ENCODE assay signal across 9 mouse cellular contexts in the genomic region with DNA sequence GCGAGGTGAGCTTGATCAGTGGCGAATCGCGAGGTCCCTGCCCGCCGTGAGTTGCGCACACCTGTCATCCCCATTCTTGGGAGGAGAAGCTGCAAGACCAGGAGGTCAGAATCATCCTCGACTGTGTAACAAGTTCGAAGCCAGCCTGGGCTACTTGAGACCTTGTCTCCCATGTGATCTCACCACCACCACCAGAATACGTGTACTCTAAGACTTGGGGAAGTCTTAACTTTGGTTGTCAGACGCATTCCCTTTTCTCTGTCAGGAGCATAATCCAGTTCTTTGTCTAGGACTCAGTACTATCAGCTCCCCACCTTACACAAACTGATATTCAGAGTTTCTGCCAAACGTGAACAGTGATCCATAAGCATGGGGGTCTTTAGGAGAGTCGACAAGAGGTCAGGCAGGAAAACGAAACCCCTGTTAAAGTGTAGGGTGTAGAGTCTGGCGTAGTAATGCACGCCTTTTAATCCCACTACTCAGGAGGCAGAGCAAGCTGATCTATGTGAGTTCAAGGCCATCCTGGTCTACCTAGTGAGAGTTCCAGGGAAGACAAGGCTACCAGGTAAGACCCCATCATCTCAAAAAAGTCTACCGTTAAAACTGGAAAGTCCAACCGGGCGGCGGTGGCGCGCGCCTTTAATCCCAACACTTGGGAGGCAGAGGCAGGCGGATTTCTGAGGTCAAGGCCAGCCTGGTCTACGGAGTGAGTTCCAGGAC. TPM values are rescaled to one million over a fixed set of nuclear protein-coding genes. Genes with fewer than 3 reads are reported as not detected.
A peak's percentile ranks its signal among the peaks of the same experiment; 100 is the strongest.
DNase-seq lines count a peak whose midpoint lies in the region; ATAC-seq and TF ChIP-seq lines count a peak whose summit lies in the region.
"Had no signal": no experiment of that assay in that cellular context is flagged by ENCODE, and none has a peak within 500 bp of the region (broad histone marks: within the 10 kb centered on the region; RNA-seq: fewer than 3 reads in every experiment).

No protein-coding gene starts in this region.

- H3K4me1 ChIP-seq in heart, embryonic 12.5 days (replicated peaks) = peaks cover 41% of the 10 kb centered on the region
- H3K4me1 ChIP-seq in ES-E14 (ENCODE audit: control insufficient read depth in 2 of 2, insufficient read depth in 2 of 2, low read length in 2 of 2, poor library complexity in 1 of 2) = peaks cover 4 to 8% of the 10 kb centered on the region in 2 experiments; a peak in 3 of 4 replicates
- H3K4me1 ChIP-seq in forebrain, postnatal 0 days (ENCODE audit: insufficient read depth) = peaks cover 16% of the 10 kb centered on the region
- peaks cover 34% of the 10 kb centered on the region for H3K4me1 ChIP-seq in liver, embryonic 16.5 days (ENCODE audit: control insufficient read depth, low read depth, low read length)

- H3K9ac ChIP-seq in heart, embryonic 12.5 days = peak overlapping the region; percentile 96
- peak overlapping the region; percentile 74 for H3K9ac ChIP-seq in ES-E14 (ENCODE audit: insufficient read depth, low read depth, low read length, poor library complexity, severe bottlenecking)
- H3K9ac ChIP-seq in forebrain, postnatal 0 days = peak overlapping the region; percentile 87
- H3K9ac ChIP-seq in liver, embryonic 16.5 days (ENCODE audit: low read depth, low read length) = peak overlapping the region; percentile 99

- peak overlapping the region; percentile 86 for H3K4me3 ChIP-seq in heart, embryonic 12.5 days
- peak overlapping the region; percentile 87 to 95 for H3K4me3 ChIP-seq in ES-E14 (ENCODE audit: insufficient read depth in 1 of 2, low read depth in 1 of 2, low read length in 2 of 2, poor library complexity in 1 of 2, severe bottlenecking in 1 of 2)
- peak overlapping the region; percentile 88 for H3K4me3 ChIP-seq in forebrain, postnatal 0 days (ENCODE audit: low read depth, low read length)
- H3K4me3 ChIP-seq in liver, embryonic 16.5 days (ENCODE audit: low read depth, low read length) = peak overlapping the region; percentile 98

- TF ChIP-seq CTCF in forebrain, postnatal 0 days (IDR thresholded peaks at IDR 0.05; ENCODE audit: low read depth) = no peak

- no peak overlapping the region for H3K27ac ChIP-seq in heart, embryonic 12.5 days (ENCODE audit: poor library complexity, severe bottlenecking)
- peak overlapping the region; percentile 11; the same call in 1 of the 2 replicates for H3K27ac ChIP-seq in ES-E14 (ENCODE audit: insufficient read depth, low read depth, low read length, poor library complexity, severe bottlenecking)
- H3K27ac ChIP-seq in forebrain, postnatal 0 days (ENCODE audit: low read depth, low read length) = peak overlapping the region; percentile 92
- H3K27ac ChIP-seq in liver, embryonic 16.5 days (ENCODE audit: low read length) = peak overlapping the region; percentile 99

- in situ Hi-C loops in ES-E14 (cut with MboI; ENCODE audit: low sequenced_read_pairs in 2 of 2, unreplicated experiment in 2 of 2) = no loop called here

- no peaks in the 10 kb centered on the region for H3K9me3 ChIP-seq in heart, embryonic 12.5 days (replicated peaks)
- no peaks in the 10 kb centered on the region for H3K9me3 ChIP-seq in ES-E14 (ENCODE audit: control insufficient read depth, insufficient read depth, low read depth, low read length)
- no peaks in the 10 kb centered on the region for H3K9me3 ChIP-seq in forebrain, postnatal 0 days (ENCODE audit: low read length)
- no peaks in the 10 kb centered on the region for H3K9me3 ChIP-seq in liver, embryonic 16.5 days (replicated peaks; ENCODE audit: control insufficient read depth, low read length)

- H3K27me3 ChIP-seq in heart, embryonic 12.5 days (replicated peaks) = no peaks in the 10 kb centered on the region
- no peaks in the 10 kb centered on the region for H3K27me3 ChIP-seq in forebrain, postnatal 0 days (ENCODE audit: insufficient read depth, low read length)
- no peaks in the 10 kb centered on the region for H3K27me3 ChIP-seq in liver, embryonic 16.5 days (ENCODE audit: control insufficient read depth, insufficient read depth, low read depth, low read length)

- 40% methylated on average over 25 of the region's 25 CpGs for WGBS in heart, embryonic 12.5 days
- WGBS in forebrain, postnatal 0 days = 42% methylated on average over 25 of the region's 25 CpGs
- WGBS in liver, embryonic 16.5 days (ENCODE audit: insufficient replicate concordance) = 38% methylated on average over 25 of the region's 25 CpGs

- ATAC-seq in heart, embryonic 12.5 days (ENCODE audit: insufficient number of reproducible peaks, low FRiP score) = no peak
- no peak for ATAC-seq in forebrain, postnatal 0 days
- no peak for ATAC-seq in liver, embryonic 16.5 days (ENCODE audit: low read depth)
- ATAC-seq in megakaryocyte-erythroid progenitor cell, adult 5-6 weeks (replicated peaks; ENCODE audit: low FRiP score, low TSS enrichment, poor library complexity, severe bottlenecking) = no peak
- ATAC-seq in erythroid progenitor cell, adult 5-6 weeks (replicated peaks; ENCODE audit: low FRiP score, poor library complexity, severe bottlenecking) = no peak

- DNase-seq in heart, postnatal 4 days = no peak
- no peak for DNase-seq in ES-E14 (ENCODE audit: low read depth, low spot score)
- DNase-seq in forebrain, postnatal 0 days = no peak
- DNase-seq in right cerebral cortex, postnatal 25 days = no peak

- peak overlapping the region; percentile 84 for H3K4me2 ChIP-seq in heart, embryonic 12.5 days
- H3K4me2 ChIP-seq in forebrain, postnatal 0 days (ENCODE audit: low read depth) = peak overlapping the region; percentile 94
- peak overlapping the region; percentile 64 for H3K4me2 ChIP-seq in liver, embryonic 16.5 days (ENCODE audit: low read depth, low read length)

- peaks cover 27% of the 10 kb centered on the region for H3K36me3 ChIP-seq in heart, embryonic 12.5 days
- peaks cover 21% of the 10 kb centered on the region for H3K36me3 ChIP-seq in ES-E14 (ENCODE audit: control insufficient read depth, insufficient read depth, low read length, poor library complexity, severe bottlenecking)
- peaks cover 23% of the 10 kb centered on the region for H3K36me3 ChIP-seq in forebrain, postnatal 0 days (ENCODE audit: insufficient read depth)
- peaks cover 7% of the 10 kb centered on the region; the same call in 1 of the 2 replicates for H3K36me3 ChIP-seq in liver, embryonic 16.5 days (ENCODE audit: control insufficient read depth, insufficient read depth)

RNA-seq across cellular contexts. Expression of gene D11Wsu47e, which starts 0.7 kb away (rescaled TPM):
- 19.0 and 20.7 TPM in 2 replicates for polyA plus RNA-seq in heart, embryonic 12.5 days (2016; fragmentation: Nextera tagmentation; extraction: Ambion mirVana)
- total RNA-seq in heart, postnatal 4 days (2021) = 1 to 10 TPM; 9.1 to 9.9 TPM
- total RNA-seq in ES-E14 (2012; rRNA removed) = 33.1 and 38.5 TPM in 2 replicates
- total RNA-seq in forebrain, postnatal 0 days (2014; rRNA removed) = 34.2 and 36.7 TPM in 2 replicates
- polyA plus RNA-seq in forebrain, postnatal 0 days (2015; fragmentation: Nextera tagmentation; extraction: Ambion mirVana) = 23.4 and 25.7 TPM in 2 replicates
- 7.6 and 7.8 TPM in 2 replicates for polyA plus RNA-seq in liver, embryonic 16.5 days (2015; fragmentation: Nextera tagmentation; extraction: Ambion mirVana)
- 21.7 and 23.6 TPM in 2 replicates for total RNA-seq in megakaryocyte-erythroid progenitor cell, adult 5-6 weeks (2014; fragmentation: Nextera tagmentation)
- 11.8 and 19.7 TPM in 2 replicates for total RNA-seq in megakaryocyte-erythroid progenitor cell, adult 5-6 weeks (2017)
- total RNA-seq in erythroid progenitor cell, adult 5-6 weeks (2015; ENCODE audit: low replicate concordance) = 10.1 TPM in 1 of 2 replicates, not detected in the other
- total RNA-seq in erythroid progenitor cell, adult 5-6 weeks (2017; ENCODE audit: low replicate concordance) = 3.8 and 9.0 TPM in 2 replicates

RNA-seq across cellular contexts. Expression of gene Fam104a, which starts 0.9 kb away (rescaled TPM):
- polyA plus RNA-seq in heart, embryonic 12.5 days (2016; fragmentation: Nextera tagmentation; extraction: Ambion mirVana) = 53.0 and 53.3 TPM in 2 replicates
- 10 to 100 TPM; 25.2 to 27.3 TPM for total RNA-seq in heart, postnatal 4 days (2021)
- total RNA-seq in ES-E14 (2012; rRNA removed) = 13.8 and 18.0 TPM in 2 replicates
- total RNA-seq in forebrain, postnatal 0 days (2014; rRNA removed) = 37.6 and 38.7 TPM in 2 replicates
- 54.7 and 58.9 TPM in 2 replicates for polyA plus RNA-seq in forebrain, postnatal 0 days (2015; fragmentation: Nextera tagmentation; extraction: Ambion mirVana)
- 38.9 and 39.2 TPM in 2 replicates for polyA plus RNA-seq in liver, embryonic 16.5 days (2015; fragmentation: Nextera tagmentation; extraction: Ambion mirVana)
- 17.8 and 20.8 TPM in 2 replicates for total RNA-seq in megakaryocyte-erythroid progenitor cell, adult 5-6 weeks (2014; fragmentation: Nextera tagmentation)
- total RNA-seq in megakaryocyte-erythroid progenitor cell, adult 5-6 weeks (2017) = 25.1 and 30.8 TPM in 2 replicates
- total RNA-seq in erythroid progenitor cell, adult 5-6 weeks (2015; ENCODE audit: low replicate concordance) = 24.1 and 24.3 TPM in 2 replicates
- total RNA-seq in erythroid progenitor cell, adult 5-6 weeks (2017; ENCODE audit: low replicate concordance) = 21.4 and 35.7 TPM in 2 replicates

RNA-seq across cellular contexts. Expression of gene Cpsf4l, which starts 24.9 kb away (rescaled TPM):
- not detected in 2 replicates for polyA plus RNA-seq in heart, embryonic 12.5 days (2016; fragmentation: Nextera tagmentation; extraction: Ambion mirVana)
- not detected for total RNA-seq in heart, postnatal 4 days (2021)
- 19.6 and 35.0 TPM in 2 replicates for total RNA-seq in ES-E14 (2012; rRNA removed)
- not detected in 2 replicates for total RNA-seq in forebrain, postnatal 0 days (2014; rRNA removed)
- 0.10 and 0.30 TPM in 2 replicates for polyA plus RNA-seq in forebrain, postnatal 0 days (2015; fragmentation: Nextera tagmentation; extraction: Ambion mirVana)
- 0.18 TPM in 1 of 2 replicates, not detected in the other for polyA plus RNA-seq in liver, embryonic 16.5 days (2015; fragmentation: Nextera tagmentation; extraction: Ambion mirVana)
- not detected in 2 replicates for total RNA-seq in megakaryocyte-erythroid progenitor cell, adult 5-6 weeks (2014; fragmentation: Nextera tagmentation)
- total RNA-seq in megakaryocyte-erythroid progenitor cell, adult 5-6 weeks (2017) = not detected in 2 replicates
- not detected in 2 replicates for total RNA-seq in erythroid progenitor cell, adult 5-6 weeks (2015; ENCODE audit: low replicate concordance)
- not detected in 2 replicates for total RNA-seq in erythroid progenitor cell, adult 5-6 weeks (2017; ENCODE audit: low replicate concordance)
- total RNA-seq: gastrocnemius, adult 8-10 months had no signal

RNA-seq across cellular contexts. Expression of gene Slc39a11, which starts 35.0 kb away (rescaled TPM):
- polyA plus RNA-seq in heart, embryonic 12.5 days (2016; fragmentation: Nextera tagmentation; extraction: Ambion mirVana) = 19.0 and 22.4 TPM in 2 replicates
- total RNA-seq in heart, postnatal 4 days (2021) = 1 to 10 TPM; 8.2 to 9.5 TPM
- total RNA-seq in ES-E14 (2012; rRNA removed) = 17.0 and 18.0 TPM in 2 replicates
- total RNA-seq in forebrain, postnatal 0 days (2014; rRNA removed) = 36.9 and 48.2 TPM in 2 replicates
- polyA plus RNA-seq in forebrain, postnatal 0 days (2015; fragmentation: Nextera tagmentation; extraction: Ambion mirVana) = 33.1 and 39.1 TPM in 2 replicates
- polyA plus RNA-seq in liver, embryonic 16.5 days (2015; fragmentation: Nextera tagmentation; extraction: Ambion mirVana) = 13.4 and 14.1 TPM in 2 replicates
- 12.4 and 19.1 TPM in 2 replicates for total RNA-seq in megakaryocyte-erythroid progenitor cell, adult 5-6 weeks (2014; fragmentation: Nextera tagmentation)
- 14.9 and 17.7 TPM in 2 replicates for total RNA-seq in megakaryocyte-erythroid progenitor cell, adult 5-6 weeks (2017)
- 3.6 and 5.4 TPM in 2 replicates for total RNA-seq in erythroid progenitor cell, adult 5-6 weeks (2015; ENCODE audit: low replicate concordance)
- total RNA-seq in erythroid progenitor cell, adult 5-6 weeks (2017; ENCODE audit: low replicate concordance) = 3.5 and 4.7 TPM in 2 replicates

RNA-seq across cellular contexts. Expression of gene Cog1, which starts 35.9 kb away (rescaled TPM):
- polyA plus RNA-seq in heart, embryonic 12.5 days (2016; fragmentation: Nextera tagmentation; extraction: Ambion mirVana) = 20.9 and 21.7 TPM in 2 replicates
- total RNA-seq in heart, postnatal 4 days (2021) = 10 to 100 TPM; 17.5 to 19.5 TPM
- total RNA-seq in ES-E14 (2012; rRNA removed) = 19.1 TPM in 2 replicates
- 37.2 and 48.8 TPM in 2 replicates for total RNA-seq in forebrain, postnatal 0 days (2014; rRNA removed)
- polyA plus RNA-seq in forebrain, postnatal 0 days (2015; fragmentation: Nextera tagmentation; extraction: Ambion mirVana) = 25.3 and 28.6 TPM in 2 replicates
- 10.7 and 11.0 TPM in 2 replicates for polyA plus RNA-seq in liver, embryonic 16.5 days (2015; fragmentation: Nextera tagmentation; extraction: Ambion mirVana)
- 37.2 and 51.6 TPM in 2 replicates for total RNA-seq in megakaryocyte-erythroid progenitor cell, adult 5-6 weeks (2014; fragmentation: Nextera tagmentation)
- total RNA-seq in megakaryocyte-erythroid progenitor cell, adult 5-6 weeks (2017) = 23.9 and 26.2 TPM in 2 replicates
- 29.8 and 33.2 TPM in 2 replicates for total RNA-seq in erythroid progenitor cell, adult 5-6 weeks (2015; ENCODE audit: low replicate concordance)
- 30.3 and 38.8 TPM in 2 replicates for total RNA-seq in erythroid progenitor cell, adult 5-6 weeks (2017; ENCODE audit: low replicate concordance)

Comparison
In these comparisons a context has a peak if more than half of its experiments do, and no peak if none do; other contexts are left out.
1. RNA of gene Cpsf4l, which starts 24.9 kb away (total RNA-seq): 19.6 to 35.0 TPM in ES-E14; not detected in heart, postnatal 4 days, not detected in forebrain, postnatal 0 days, not detected in megakaryocyte-erythroid progenitor cell, adult 5-6 weeks and not detected in erythroid progenitor cell, adult 5-6 weeks; every median in the first group is over 10 times any median in the second.
2. Peak in every context shown above with its lines, with median percentiles within 50 percentile points of each other: H3K4me2 ChIP-seq, H3K4me3 ChIP-seq and H3K9ac ChIP-seq.